In the genomic region with DNA sequence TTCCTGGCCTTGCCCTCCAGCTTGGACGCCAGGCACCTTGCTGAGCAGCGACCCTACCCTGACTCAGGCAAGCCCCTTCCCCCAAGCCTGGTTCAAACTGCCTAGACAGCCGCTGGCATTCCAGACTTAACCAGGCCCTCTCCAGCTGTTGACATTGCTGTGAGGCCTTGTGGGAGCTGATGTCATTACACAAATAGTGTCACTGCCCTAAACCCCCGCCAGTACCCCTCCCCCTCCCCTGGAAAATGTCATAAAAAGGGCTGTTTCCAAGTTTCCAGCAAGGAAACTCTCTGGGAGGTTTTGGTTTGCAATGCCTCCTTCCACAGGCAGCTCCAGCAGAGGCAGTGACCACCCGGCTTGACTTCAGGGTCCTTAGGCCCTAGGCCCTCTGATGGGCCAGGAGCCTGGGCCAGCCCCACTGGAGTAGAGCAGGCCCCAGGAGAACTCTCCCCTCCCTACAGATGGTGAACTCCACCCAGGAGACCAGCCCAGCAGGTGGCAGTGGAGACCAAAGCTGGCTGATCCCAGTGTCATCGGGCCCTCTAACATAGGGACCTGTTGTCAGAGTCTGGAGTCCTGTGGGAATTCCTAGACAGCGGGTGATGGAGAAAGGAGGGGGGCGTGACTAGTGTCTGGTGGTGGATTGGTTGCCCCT, we compare ENCODE assay signal across 8 mouse cellular contexts.
DNase-seq lines count a peak whose midpoint lies in the region; ATAC-seq and TF ChIP-seq lines count a peak whose summit lies in the region.

No protein-coding gene starts in this region.

- no peak overlapping the region for H3K27ac ChIP-seq in bone marrow, adult 2 months (ENCODE audit: control insufficient read depth, insufficient read depth, low read depth, low read length, poor library complexity)
- H3K27ac ChIP-seq in heart, embryonic 14.5 days (replicated peaks in 1 of 2; ENCODE audit: control insufficient read depth in 1 of 2, insufficient read depth in 1 of 2, low read depth in 2 of 2, low read length in 2 of 2): peak overlapping the region; percentile 13 to 51; a peak in 3 of 4 replicates
- no peak overlapping the region for H3K27ac ChIP-seq in kidney, postnatal 0 days

- H3K9ac ChIP-seq in heart, embryonic 14.5 days (ENCODE audit: low read length): no peak overlapping the region
- H3K9ac ChIP-seq in kidney, postnatal 0 days (ENCODE audit: low read depth, low read length): no peak overlapping the region

- DNase-seq in ovary, postnatal 14 days (ENCODE audit: low spot score): peak; percentile 41
- no peak for DNase-seq in ovary, adult 18-20 months (ENCODE audit: low spot score)
- peak; percentile 75 for DNase-seq in kidney, postnatal 0 days (ENCODE audit: low spot score)
- DNase-seq in lung, postnatal 25 days (ENCODE audit: low spot score): peak; percentile 52
- DNase-seq in yolk sac, embryonic 10.5 days (ENCODE audit: low spot score): peak; percentile 54
- no peak for DNase-seq in natural killer cell, adult 2 months (ENCODE audit: low spot score in 2 of 2)

- no peak overlapping the region for H3K4me2 ChIP-seq in heart, embryonic 14.5 days (ENCODE audit: low read length)
- H3K4me2 ChIP-seq in kidney, postnatal 0 days (ENCODE audit: low read length): no peak overlapping the region

- WGBS in bone marrow, adult 2 months: 78% methylated on average over 8 of the region's 8 CpGs
- 19% methylated on average over 8 of the region's 8 CpGs for WGBS in heart, embryonic 14.5 days
- 36% methylated on average over 8 of the region's 8 CpGs for WGBS in kidney, postnatal 0 days

- peaks cover 6% of the 10 kb centered on the region; the same call in 1 of the 2 replicates for H3K4me1 ChIP-seq in bone marrow, adult 2 months (ENCODE audit: control insufficient read depth, insufficient read depth, low read length)
- H3K4me1 ChIP-seq in heart, embryonic 14.5 days (ENCODE audit: control insufficient read depth in 2 of 2, insufficient read depth in 2 of 2, low read length in 2 of 2): peaks cover 29 to 37% of the 10 kb centered on the region in 2 experiments
- no peaks in the 10 kb centered on the region for H3K4me1 ChIP-seq in kidney, postnatal 0 days (replicated peaks; ENCODE audit: insufficient read depth, low read length)

- no peaks in the 10 kb centered on the region for H3K27me3 ChIP-seq in heart, embryonic 14.5 days (ENCODE audit: control insufficient read depth, insufficient read depth, low read length)
- H3K27me3 ChIP-seq in kidney, postnatal 0 days (ENCODE audit: insufficient read depth, low read length): no peaks in the 10 kb centered on the region

- H3K9me3 ChIP-seq in heart, embryonic 14.5 days (ENCODE audit: control insufficient read depth, low read length): no peaks in the 10 kb centered on the region
- no peaks in the 10 kb centered on the region for H3K9me3 ChIP-seq in kidney, postnatal 0 days (replicated peaks; ENCODE audit: low read length)

- TF ChIP-seq POLR2A in bone marrow, adult 2 months (IDR thresholded peaks at IDR 0.05; ENCODE audit: borderline replicate concordance, control insufficient read depth, low read depth, low read length): no peak

- ATAC-seq in heart, embryonic 14.5 days (ENCODE audit: insufficient number of reproducible peaks, insufficient read depth, low FRiP score, low read depth): peak; percentile 46; the same call in 1 of the 2 replicates
- peak; percentile 60; the same call in 1 of the 2 replicates for ATAC-seq in kidney, postnatal 0 days (replicated peaks; ENCODE audit: low FRiP score, low read depth)

- no peak overlapping the region for H3K4me3 ChIP-seq in bone marrow, adult 2 months (replicated peaks; ENCODE audit: control insufficient read depth, low read depth, low read length)
- no peak overlapping the region for H3K4me3 ChIP-seq in heart, embryonic 14.5 days (ENCODE audit: control insufficient read depth in 1 of 2, insufficient read depth in 1 of 2, low read depth in 1 of 2, low read length in 2 of 2)
- no peak overlapping the region for H3K4me3 ChIP-seq in kidney, postnatal 0 days (replicated peaks; ENCODE audit: low read depth, low read length)

- no peaks in the 10 kb centered on the region for H3K36me3 ChIP-seq in heart, embryonic 14.5 days (ENCODE audit: control insufficient read depth, insufficient read depth, low read length)
- H3K36me3 ChIP-seq in kidney, postnatal 0 days (ENCODE audit: insufficient read depth, low read length): no peaks in the 10 kb centered on the region

- 0 out of 2 replicates have a peak, but pooled peaks have one; percentile 40 for TF ChIP-seq CTCF in bone marrow, adult 2 months (IDR thresholded peaks at IDR 0.05; ENCODE audit: control insufficient read depth, insufficient read depth, low read length)
- TF ChIP-seq CTCF in kidney, postnatal 0 days (IDR thresholded peaks at IDR 0.05; ENCODE audit: low read depth): peak; percentile 78

Comparison
In these comparisons a context has a peak if more than half of its experiments do, and no peak if none do; other contexts are left out.
1. DNase-seq: peak in ovary, postnatal 14 days (single experiment), kidney, postnatal 0 days (single experiment), lung, postnatal 25 days (single experiment) and yolk sac, embryonic 10.5 days (single experiment); none in ovary, adult 18-20 months (single experiment) and natural killer cell, adult 2 months (0 of 2).
2. H3K27ac ChIP-seq: peak in heart, embryonic 14.5 days (2 of 2); none in bone marrow, adult 2 months (single experiment) and kidney, postnatal 0 days (single experiment).